Comparison of ENCODE assay signal across 8 mouse cellular contexts in genomic region chr12:80982326-80982725, GRCm38 (mm10). TPM values are rescaled to one million over a fixed set of nuclear protein-coding genes. Genes with fewer than 3 reads are reported as not detected.
DNase-seq lines count a peak whose midpoint lies in the region; ATAC-seq lines count a peak whose summit lies in the region.

No protein-coding gene starts in this region.

- DNase-seq in frontal cortex, adult 2 months (ENCODE audit: extremely low spot score in 1 of 2, low spot score in 1 of 2) = peak; percentile 16 to 91
- DNase-seq in NIH3T3 (ENCODE audit: low read depth) = peak; percentile 86
- peak; percentile 78 for DNase-seq in cerebellum, adult 9-10 months
- DNase-seq in gastrocnemius, postnatal 10 days = peak; percentile 68
- DNase-seq in layer of hippocampus, adult 9-11 months = peak; percentile 26
- DNase-seq in lung, postnatal 4 days = peak; percentile 28 to 70
- peak; percentile 30 to 50 for DNase-seq in spleen, postnatal 36 days (ENCODE audit: low spot score in 2 of 2)

- ATAC-seq in frontal cortex, adult (ENCODE audit: low TSS enrichment) = no peak; the same call in 1 of the 2 replicates

RNA-seq across cellular contexts. Expression of gene Slc10a1, which starts 13.8 kb away (rescaled TPM):
- not detected in 2 replicates for polyA plus RNA-seq in frontal cortex, adult 2 months (2012; rRNA removed)
- total RNA-seq in gastrocnemius, postnatal 10 days (2021) = under 1 TPM in 1 of 2 experiments, not detected in 1; 0.41 TPM

RNA-seq across cellular contexts. Expression of gene Srsf5, which starts 37.0 kb away (rescaled TPM):
- polyA plus RNA-seq in frontal cortex, adult 2 months (2012; rRNA removed) = 781 and 888 TPM in 2 replicates
- 100 to 1,000 TPM; 157 to 190 TPM for total RNA-seq in gastrocnemius, postnatal 10 days (2021)

RNA-seq across cellular contexts. Expression of gene Smoc1, which starts 44.3 kb away (rescaled TPM):
- polyA plus RNA-seq in frontal cortex, adult 2 months (2012; rRNA removed) = 24.3 and 26.2 TPM in 2 replicates
- 1 to 10 TPM; 2.5 to 3.3 TPM for total RNA-seq in gastrocnemius, postnatal 10 days (2021)

Comparison
In these comparisons a context has a peak if more than half of its experiments do, and no peak if none do; other contexts are left out.
1. DNase-seq: peak in every context shown above with its lines; median percentile 86 in NIH3T3; 78 in cerebellum, adult 9-10 months; 68 in gastrocnemius, postnatal 10 days; 54 in frontal cortex, adult 2 months; 49 in lung, postnatal 4 days; 40 in spleen, postnatal 36 days; 26 in layer of hippocampus, adult 9-11 months.